Mouse (Mus musculus) limb, embryonic 15.5 days (tissue): ENCODE results near the gene Cilp2. TPM values are rescaled to one million over a fixed set of nuclear protein-coding genes. Genes with fewer than 3 reads are reported as not detected.

Experiments
- ATAC-seq: fragments of 200-750 bp; cut with Nextera tagmentation; 2 replicates; pipeline ENCODE4 v1.8.0; 2017; ENCODE audit warnings: low read depth, moderate TSS enrichment; ENCODE audit not compliant: insufficient number of reproducible peaks, low FRiP score, low TSS enrichment
- H3K27ac ChIP-seq: fragments of 300-500 bp; sonication (generic); 2 replicates; pipeline ENCODE4 v1.5.1; 2015; ENCODE audit warnings: moderate library complexity, mild to moderate bottlenecking, inconsistent platforms
- H3K27me3 ChIP-seq: fragments of 300-500 bp; sonication (generic); 2 replicates; pipeline ENCODE4 v1.6.1; 2015; ENCODE audit warnings: inconsistent platforms
- H3K36me3 ChIP-seq: fragments of 300-500 bp; sonication (generic); 2 replicates; pipeline ENCODE4 v1.6.1; 2015; ENCODE audit warnings: inconsistent platforms
- H3K4me1 ChIP-seq: fragments of 300-500 bp; sonication (generic); 2 replicates; pipeline ENCODE4 v1.6.1; 2015; ENCODE audit warnings: inconsistent platforms
- H3K4me2 ChIP-seq: fragments of 300-500 bp; sonication (generic); 2 replicates; pipeline ENCODE4 v1.6.1; 2015; ENCODE audit warnings: mild to moderate bottlenecking, inconsistent platforms
- H3K4me3 ChIP-seq: fragments of 300-500 bp; sonication (generic); 2 replicates; pipeline ENCODE4 v1.5.1; 2015; ENCODE audit warnings: mild to moderate bottlenecking, inconsistent platforms
- H3K9ac ChIP-seq: fragments of 300-500 bp; sonication (generic); 2 replicates; pipeline ENCODE4 v1.6.1; 2015; ENCODE audit warnings: inconsistent platforms
- H3K9me3 ChIP-seq: fragments of 300-500 bp; sonication (generic); 2 replicates; pipeline ENCODE4 v1.6.1; 2016; ENCODE audit warnings: inconsistent platforms
- WGBS: fragments of 180-500 bp; shearing (Covaris S2); methylation state at CpG from one replicate; pipeline ENCODE4 v1.1.7; 2015; 5-methylcytosine and 5-hydroxymethylcytosine counted together
- polyA plus RNA-seq: library from polyadenylated mRNA; unstranded; fragments of >200 nt; fragmentation: Nextera tagmentation; extraction: Ambion mirVana; gene quantifications from 2 replicates; pipeline ENCODE4 v1.2.1, GENCODE M21; 2015

The Cilp2 gene
- polyA plus RNA-seq, 1 experiment from 2014 or later: 2.9 TPM

DNA sequence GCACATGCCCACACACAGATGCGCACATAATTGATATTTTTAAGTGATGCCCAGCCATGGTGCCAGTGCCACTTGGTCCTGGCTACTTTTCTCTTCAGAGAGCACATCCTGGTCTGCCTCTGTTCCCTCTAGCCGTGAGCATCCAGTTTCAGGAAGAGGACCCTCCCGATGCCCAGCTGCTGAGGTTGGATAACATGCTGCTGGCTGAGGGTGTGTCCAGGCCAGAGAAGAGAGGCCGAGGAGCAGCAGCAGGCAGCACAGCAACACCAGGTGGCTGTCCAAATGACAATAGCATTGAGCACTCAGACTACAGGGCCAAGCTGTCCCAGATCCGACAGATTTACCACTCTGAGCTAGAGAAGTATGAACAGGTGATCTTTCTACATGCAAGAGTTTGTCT lies 23.3 kb downstream of the Cilp2 start:
- Histone ChIP-seq H3K9me3 (no peaks in the 10 kb centered on the region), H3K27me3 (no peaks in the 10 kb centered on the region), H3K4me2 (no peak overlapping the region), H3K4me1 (no peaks in the 10 kb centered on the region), H3K27ac (no peak overlapping the region), H3K36me3 (no peaks in the 10 kb centered on the region), H3K4me3 (no peak overlapping the region), H3K9ac (no peak overlapping the region)
- no peak for ATAC-seq
- 72% methylated on average over 5 of the region's 5 CpGs for WGBS

- Histone ChIP-seq H3K9ac (no peak overlapping the region), H3K27me3 (no peaks in the 10 kb centered on the region), H3K27ac (no peak overlapping the region), H3K36me3 (no peaks in the 10 kb centered on the region), H3K4me3 (no peak overlapping the region), H3K4me1 (no peaks in the 10 kb centered on the region), H3K9me3 (no peaks in the 10 kb centered on the region), H3K4me2 (no peak overlapping the region)
- 83% methylated on average over 5 of the region's 5 CpGs for WGBS
- no peak for ATAC-seq
Measured at GRCm38 (mm10) chr8:69863387-69864020, 24.0 kb downstream of the Cilp2 start.

DNA sequence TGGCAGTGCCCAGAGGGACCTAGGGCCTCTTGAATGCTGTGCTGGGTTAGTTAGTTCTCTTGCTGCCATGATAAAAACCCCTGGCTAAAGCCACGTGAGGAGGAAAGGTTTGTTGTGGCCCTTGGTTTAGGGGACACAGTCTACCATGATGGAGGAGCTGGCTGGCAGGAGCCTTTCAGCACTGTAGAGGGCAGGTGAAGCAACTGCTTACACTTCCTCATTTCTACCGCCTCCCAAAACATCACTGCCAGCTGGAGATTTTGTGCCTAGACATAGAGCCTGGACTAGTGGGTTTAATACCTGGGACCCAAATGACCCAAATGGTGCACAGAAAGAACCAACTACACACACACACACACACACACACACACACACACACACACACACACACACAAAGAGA lies 26.2 kb downstream of the Cilp2 start:
- WGBS: 67% methylated on average over 2 of the region's 2 CpGs
- no peak overlapping the region for H3K4me2 ChIP-seq
- H3K27ac ChIP-seq: no peak overlapping the region

DNA sequence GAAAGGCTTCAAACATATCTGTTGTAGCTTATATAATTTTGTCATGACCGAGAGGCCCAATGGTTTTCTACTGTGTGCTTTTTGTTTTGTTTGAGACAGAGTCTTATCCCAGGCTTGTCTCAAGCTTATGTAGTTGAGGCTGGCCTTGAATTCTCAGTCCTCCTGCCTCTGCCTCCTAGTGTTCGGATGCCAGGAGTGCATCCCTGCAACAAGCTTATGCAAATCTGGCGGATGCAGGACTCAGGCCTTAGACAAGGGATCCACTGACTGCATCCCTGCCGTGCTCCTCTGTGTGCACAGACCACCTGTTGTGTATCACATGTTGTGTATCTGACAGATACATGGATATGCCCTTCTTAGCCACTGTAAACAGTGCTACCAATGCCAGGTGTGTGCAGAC lies 26.7 kb downstream of the Cilp2 start:
- Histone ChIP-seq H3K27me3 (no peaks in the 10 kb centered on the region), H3K27ac (no peak overlapping the region), H3K4me2 (no peak overlapping the region), H3K36me3 (no peaks in the 10 kb centered on the region), H3K4me1 (no peaks in the 10 kb centered on the region), H3K4me3 (no peak overlapping the region), H3K9ac (no peak overlapping the region), H3K9me3 (no peaks in the 10 kb centered on the region)
- ATAC-seq: no peak
- 56% methylated on average over 4 of the region's 4 CpGs for WGBS

More for the DNA sequence above, 26.2 kb downstream of the Cilp2 start:
- Histone ChIP-seq H3K4me3 (no peak overlapping the region), H3K27me3 (no peaks in the 10 kb centered on the region), H3K9ac (no peak overlapping the region), H3K9me3 (no peaks in the 10 kb centered on the region), H3K4me1 (no peaks in the 10 kb centered on the region), H3K36me3 (no peaks in the 10 kb centered on the region)
- no peak for ATAC-seq

- H3K36me3 ChIP-seq: no peaks in the 10 kb centered on the region
- H3K27me3 ChIP-seq: no peaks in the 10 kb centered on the region
- no peak overlapping the region for H3K9ac ChIP-seq
- 92% methylated on average over 10 of the region's 10 CpGs for WGBS
- ATAC-seq: no peak
- H3K4me1 ChIP-seq: no peaks in the 10 kb centered on the region
- H3K27ac ChIP-seq: no peak overlapping the region
- H3K4me2 ChIP-seq: no peak overlapping the region
- no peaks in the 10 kb centered on the region for H3K9me3 ChIP-seq
- H3K4me3 ChIP-seq: no peak overlapping the region
Measured at GRCm38 (mm10) chr8:69853869-69854268, 33.6 kb downstream of the Cilp2 start.

DNA sequence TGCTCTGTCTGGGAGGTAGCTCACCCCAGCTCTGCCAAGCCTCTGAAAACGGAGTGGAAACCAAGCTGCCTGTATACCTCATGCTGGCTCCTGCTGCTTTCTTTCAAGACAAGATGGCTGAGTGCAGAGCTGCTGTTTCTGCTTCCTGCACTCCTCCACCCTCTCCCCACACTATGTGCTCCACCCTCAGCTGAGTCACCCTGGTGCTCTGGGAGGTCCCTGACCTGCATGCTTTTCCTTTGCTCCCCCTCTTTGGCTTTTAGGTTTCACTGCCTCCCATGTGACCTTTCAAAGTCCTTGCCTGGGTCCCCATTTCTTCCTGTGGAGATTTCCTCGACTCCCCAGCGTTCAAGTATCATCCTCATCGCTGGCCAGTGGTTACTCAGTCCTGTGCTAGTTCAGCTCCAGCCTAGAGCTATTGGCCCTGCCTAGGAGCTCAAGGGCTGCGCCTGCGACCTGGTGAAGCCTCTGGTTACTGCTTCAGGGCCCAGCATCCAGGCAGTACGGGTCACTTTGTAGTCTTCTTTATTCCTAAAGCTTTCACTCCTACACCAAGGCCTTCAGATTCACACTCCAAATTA lies 36.5 kb downstream of the Cilp2 start:
- WGBS: 74% methylated on average over 7 of the region's 7 CpGs
- H3K4me2 ChIP-seq: no peak overlapping the region
- H3K27ac ChIP-seq: no peak overlapping the region
- no peak overlapping the region for H3K4me3 ChIP-seq
- H3K27me3 ChIP-seq: no peaks in the 10 kb centered on the region
- H3K4me1 ChIP-seq: no peaks in the 10 kb centered on the region
- no peaks in the 10 kb centered on the region for H3K36me3 ChIP-seq
- no peak overlapping the region for H3K9ac ChIP-seq
- H3K9me3 ChIP-seq: no peaks in the 10 kb centered on the region
- no peak for ATAC-seq

GRCm38 (mm10) chr8:69849899-69850298 lies 37.6 kb downstream of the Cilp2 start:
- H3K9ac ChIP-seq: no peak overlapping the region
- no peak for ATAC-seq
- no peak overlapping the region for H3K27ac ChIP-seq
- H3K4me2 ChIP-seq: no peak overlapping the region
- H3K4me1 ChIP-seq: no peaks in the 10 kb centered on the region
- 50% methylated on average over 3 of the region's 3 CpGs for WGBS
- no peaks in the 10 kb centered on the region for H3K36me3 ChIP-seq
- no peaks in the 10 kb centered on the region for H3K9me3 ChIP-seq
- no peaks in the 10 kb centered on the region for H3K27me3 ChIP-seq
- H3K4me3 ChIP-seq: no peak overlapping the region

DNA sequence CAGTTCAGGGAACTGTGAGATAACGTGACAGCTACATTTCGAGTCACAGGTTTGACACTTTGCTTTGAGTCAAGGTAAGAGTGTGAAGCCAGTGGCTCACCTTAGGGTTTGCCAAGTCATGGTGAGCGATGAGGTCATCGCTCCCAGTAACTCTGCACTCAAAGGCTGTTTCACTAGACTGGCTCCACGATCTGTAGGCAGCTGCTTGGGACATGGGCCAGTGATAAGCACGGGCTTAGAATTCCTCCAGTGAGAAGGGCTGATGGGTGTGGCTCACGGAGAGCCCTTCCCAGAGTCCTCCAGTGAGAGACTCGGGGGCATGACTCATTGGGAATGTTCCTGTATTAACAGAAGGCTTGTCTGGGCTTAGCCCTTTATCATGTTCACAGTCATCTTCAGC lies 38.5 kb downstream of the Cilp2 start:
- no peaks in the 10 kb centered on the region for H3K4me1 ChIP-seq
- H3K4me3 ChIP-seq: no peak overlapping the region
- no peak overlapping the region for H3K27ac ChIP-seq
- H3K36me3 ChIP-seq: no peaks in the 10 kb centered on the region
- ATAC-seq: peak; percentile 54; the same call in 1 of the 2 replicates
- H3K9ac ChIP-seq: no peak overlapping the region
- H3K4me2 ChIP-seq: no peak overlapping the region
- 77% methylated on average over 8 of the region's 8 CpGs for WGBS
- no peaks in the 10 kb centered on the region for H3K27me3 ChIP-seq
- no peaks in the 10 kb centered on the region for H3K9me3 ChIP-seq

- no peaks in the 10 kb centered on the region for H3K36me3 ChIP-seq
- ATAC-seq: no peak
- H3K27ac ChIP-seq: no peak overlapping the region
- WGBS: 61% methylated on average over 3 of the region's 3 CpGs
- H3K4me1 ChIP-seq: no peaks in the 10 kb centered on the region
- no peaks in the 10 kb centered on the region for H3K9me3 ChIP-seq
- no peak overlapping the region for H3K4me3 ChIP-seq
- H3K9ac ChIP-seq: no peak overlapping the region
- H3K4me2 ChIP-seq: no peak overlapping the region
- H3K27me3 ChIP-seq: no peaks in the 10 kb centered on the region
Measured at GRCm38 (mm10) chr8:69847167-69848065, 40.1 kb downstream of the Cilp2 start.

DNA sequence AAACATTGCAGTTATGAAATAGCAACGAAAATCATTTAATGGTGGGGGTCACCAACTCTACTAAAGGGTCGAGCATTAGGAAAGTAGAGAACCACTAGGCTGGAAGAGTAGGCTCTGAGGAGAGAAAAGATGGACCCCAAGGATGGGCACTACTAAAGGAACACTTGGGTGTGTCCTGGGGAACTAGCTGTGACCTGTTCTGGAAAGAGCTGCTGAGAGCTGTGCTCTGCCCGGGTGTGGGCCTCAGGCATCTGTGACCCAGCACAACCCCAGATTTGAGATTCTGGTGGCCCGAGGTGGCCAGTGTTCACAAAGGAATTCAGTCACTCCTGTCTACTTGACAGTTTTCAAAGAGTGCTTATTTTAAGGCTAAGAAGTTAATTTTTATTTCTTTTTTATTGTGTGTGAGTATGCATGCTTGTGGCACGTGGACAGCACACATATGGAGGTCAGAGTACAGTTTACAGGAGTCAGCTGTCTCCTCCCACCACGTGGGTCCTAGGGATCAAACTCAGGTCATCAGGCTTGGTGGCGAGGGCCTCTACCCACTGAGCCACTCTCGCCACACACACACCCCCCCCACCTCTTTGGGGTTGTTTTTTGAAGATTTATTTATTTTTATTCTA lies 50.3 kb downstream of the Cilp2 start:
- ATAC-seq: no peak

DNA sequence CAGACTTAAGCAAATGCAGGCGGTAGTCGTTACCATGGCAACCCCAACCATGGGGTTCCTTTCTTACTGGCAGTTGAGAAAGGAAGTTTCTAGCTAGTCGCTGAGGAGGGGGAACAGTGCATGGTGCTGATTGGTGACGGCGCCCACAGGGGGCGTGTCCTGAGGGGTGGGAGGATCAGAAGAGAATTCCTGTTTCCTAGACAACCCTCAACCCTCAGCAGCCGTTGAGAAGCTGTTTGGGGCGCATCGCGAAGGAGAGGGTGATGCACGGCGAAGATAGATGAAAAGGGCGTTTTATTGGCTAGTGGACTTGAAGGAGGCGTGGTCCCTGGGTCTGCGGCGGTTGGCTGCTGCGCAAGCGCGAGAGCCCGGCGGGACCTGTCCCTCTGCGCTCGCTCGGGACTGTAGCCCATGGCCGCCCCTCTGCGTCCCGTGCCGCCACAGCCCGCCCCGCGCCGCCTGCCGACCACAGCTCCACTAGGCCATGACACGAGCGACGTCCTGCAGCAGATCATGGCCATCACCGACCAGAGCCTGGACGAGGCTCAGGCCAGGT lies 55.1 kb downstream of the Cilp2 start, which contains the start of gene Pbx4:
Pbx4 (plus strand) TSS at position 194 of the 556 bp plus-strand sequence.
- peak within 1 kb of the TSS; percentile 3; the same call in 1 of the 2 replicates for H3K27ac ChIP-seq
- no peaks in the 10 kb centered on the region for H3K9me3 ChIP-seq
- under 1% methylated on average over 38 of the region's 38 CpGs for WGBS

More for the DNA sequence above, 50.3 kb downstream of the Cilp2 start:
- Histone ChIP-seq H3K36me3 (no peaks in the 10 kb centered on the region), H3K27me3 (peaks cover 5% of the 10 kb centered on the region; the same call in 1 of the 2 replicates), H3K4me1 (peaks cover 10% of the 10 kb centered on the region), H3K27ac (no peak overlapping the region), H3K9ac (no peak overlapping the region), H3K4me3 (no peak overlapping the region), H3K9me3 (no peaks in the 10 kb centered on the region), H3K4me2 (no peak overlapping the region)
- WGBS: 62% methylated on average over 8 of the region's 8 CpGs

More for the DNA sequence above, 55.1 kb downstream of the Cilp2 start, which contains the start of gene Pbx4:
- H3K4me2 ChIP-seq: peak within 1 kb of the TSS; percentile 93
- no peaks in the 10 kb centered on the region for H3K36me3 ChIP-seq
- peaks cover 12% of the 10 kb centered on the region for H3K4me1 ChIP-seq
- peak; percentile 94 for ATAC-seq
- H3K27me3 ChIP-seq: peaks cover 5% of the 10 kb centered on the region; the same call in 1 of the 2 replicates
- H3K9ac ChIP-seq: no peak within 1 kb of the TSS; the same call in 1 of the 2 replicates
- H3K4me3 ChIP-seq: peak within 1 kb of the TSS; percentile 58
